Mouse (Mus musculus) MEL-GATA-1-ER (cell line): Measurements from ENCODE around the gene Lama2.

Experiments
- DNase-seq: peaks from one replicate; pipeline ENCODE4 v3.0.0-alpha.2; 2012; ENCODE audit warnings: low read depth; ENCODE audit errors: extremely low read depth

Lama2 gene

DNA sequence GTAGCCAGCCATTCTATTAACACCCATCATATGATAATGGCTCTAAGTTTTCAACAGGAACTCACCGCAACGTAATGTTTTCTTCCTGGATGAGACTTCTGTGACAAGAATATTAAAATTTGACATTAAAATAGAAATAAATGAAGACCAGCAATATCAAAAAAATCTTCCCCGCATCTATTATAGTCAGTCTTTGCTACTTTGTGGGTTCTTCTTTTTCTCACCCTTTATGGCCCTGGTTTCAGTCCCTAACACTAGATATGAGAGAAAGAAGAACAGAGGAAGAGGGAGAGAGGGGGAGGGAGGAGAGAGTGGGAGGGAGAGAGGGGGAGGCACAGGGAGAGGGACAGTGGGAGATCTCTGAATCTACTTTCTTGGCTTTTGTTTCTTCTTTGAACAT lies at the start of gene Lama2:
TSS of gene Lama2 (minus strand) at position 101 of the 400 bp plus-strand sequence.
- no peak for DNase-seq

- no peak for DNase-seq
Measured at GRCm38 (mm10) chr10:27664391-27664790, 44.8 kb upstream of the Lama2 start.

DNA sequence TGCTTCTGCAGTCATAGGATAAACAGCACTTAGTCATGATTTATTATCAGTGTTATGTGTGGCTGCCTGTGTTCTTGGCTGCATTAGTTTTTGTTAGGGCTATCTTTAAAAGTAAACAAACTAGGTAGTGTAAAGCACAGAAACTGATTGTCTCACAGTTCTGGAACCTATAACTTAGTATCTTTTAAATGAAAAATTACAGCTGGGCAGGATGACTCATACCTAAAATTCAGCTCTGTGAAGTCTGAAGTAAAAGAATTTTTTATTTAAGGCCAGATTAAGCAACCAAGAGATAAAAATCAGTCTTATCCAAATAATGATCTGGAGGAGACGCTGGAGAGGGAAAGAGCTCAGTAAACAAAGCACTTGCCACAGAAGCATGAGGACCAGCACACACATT lies 43.8 kb upstream of the Lama2 start:
- no peak for DNase-seq

- no peak for DNase-seq
Measured at GRCm38 (mm10) chr10:27654164-27654563, 34.6 kb upstream of the Lama2 start.

- no peak for DNase-seq
Measured at GRCm38 (mm10) chr10:27652694-27653335, 33.3 kb upstream of the Lama2 start.

GRCm38 (mm10) chr10:27635721-27636120 lies 16.2 kb upstream of the Lama2 start:
- no peak for DNase-seq

- DNase-seq, result no peak
Measured at GRCm38 (mm10) chr10:27631002-27631401, 11.4 kb upstream of the Lama2 start.

DNA sequence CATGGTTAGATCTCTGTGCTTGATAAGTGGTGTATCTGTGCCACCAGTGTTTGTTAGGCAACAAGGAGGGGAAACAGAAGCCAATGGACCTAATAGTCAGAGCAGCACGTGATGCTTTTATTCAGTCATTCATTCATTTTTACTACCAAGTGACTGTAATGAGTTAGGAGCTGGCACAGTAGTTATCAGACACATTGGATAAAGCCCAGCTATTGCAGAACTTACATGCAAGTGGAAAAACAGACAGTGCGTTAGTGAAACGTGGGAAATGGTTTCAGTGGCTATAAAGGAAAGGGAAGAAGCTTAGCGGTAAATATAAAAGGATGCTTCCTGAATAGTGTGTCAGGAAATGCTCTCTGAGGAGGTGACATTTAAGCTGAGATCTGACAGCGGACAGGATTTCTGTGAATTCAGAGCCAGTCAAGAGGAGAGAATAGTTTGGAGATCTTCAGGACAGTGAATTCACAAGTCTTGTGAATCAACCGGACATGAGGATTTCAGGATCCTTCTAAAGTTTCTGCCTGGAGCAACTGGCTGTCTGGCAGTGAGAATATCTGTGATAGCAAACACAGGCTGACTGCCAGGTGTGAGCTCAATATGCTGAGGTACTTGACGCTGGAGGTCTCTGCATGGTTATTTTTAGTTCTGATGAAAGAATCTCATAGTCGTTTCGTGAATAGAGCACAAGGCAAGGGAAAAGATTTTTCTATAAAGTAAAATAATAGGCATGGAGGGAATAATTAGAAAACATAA lies 2.3 kb upstream of the Lama2 start:
- DNase-seq, result no peak

GRCm38 (mm10) chr10:27617522-27618020 lies 2.0 kb downstream of the Lama2 start:
- no peak for DNase-seq

DNA sequence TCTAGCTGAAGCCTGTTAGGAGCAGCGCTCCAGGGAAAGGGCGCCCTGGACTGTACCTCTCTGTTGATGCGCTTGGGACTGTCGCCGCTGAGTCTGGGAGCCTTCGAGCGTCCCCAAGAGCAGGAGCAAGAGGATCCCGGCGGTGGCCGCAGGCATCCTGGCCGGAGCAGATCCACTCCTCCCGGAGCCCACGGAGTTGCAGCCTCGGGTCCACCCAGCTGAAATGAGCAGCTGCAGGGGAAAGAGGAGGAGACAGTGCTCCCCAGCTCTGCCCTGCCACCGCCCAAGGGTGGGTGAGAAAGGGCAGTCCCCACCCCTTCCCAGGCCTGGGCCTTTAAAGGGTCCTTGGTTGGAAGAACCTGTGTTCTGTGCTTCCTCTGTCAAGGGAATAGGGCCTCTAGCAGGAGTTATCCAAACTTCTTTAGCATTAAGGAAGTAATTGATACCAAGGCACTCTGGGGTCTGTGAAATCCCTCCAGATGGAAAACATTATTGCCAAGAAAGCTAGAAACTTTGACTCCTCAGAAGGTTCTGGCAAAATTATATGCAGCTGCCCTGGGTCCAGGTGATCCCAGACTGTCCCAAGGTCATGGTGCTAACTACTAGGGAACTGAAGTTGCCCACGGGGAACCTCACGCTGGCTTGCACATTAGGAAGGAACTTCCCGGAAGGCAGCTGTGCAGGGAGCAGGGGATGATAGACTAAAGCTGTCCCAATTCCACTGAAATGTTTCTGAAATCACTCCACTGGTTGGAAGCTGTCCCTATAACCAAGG lies 2.7 kb downstream of the Lama2 start:
- DNase-seq, result no peak

DNA sequence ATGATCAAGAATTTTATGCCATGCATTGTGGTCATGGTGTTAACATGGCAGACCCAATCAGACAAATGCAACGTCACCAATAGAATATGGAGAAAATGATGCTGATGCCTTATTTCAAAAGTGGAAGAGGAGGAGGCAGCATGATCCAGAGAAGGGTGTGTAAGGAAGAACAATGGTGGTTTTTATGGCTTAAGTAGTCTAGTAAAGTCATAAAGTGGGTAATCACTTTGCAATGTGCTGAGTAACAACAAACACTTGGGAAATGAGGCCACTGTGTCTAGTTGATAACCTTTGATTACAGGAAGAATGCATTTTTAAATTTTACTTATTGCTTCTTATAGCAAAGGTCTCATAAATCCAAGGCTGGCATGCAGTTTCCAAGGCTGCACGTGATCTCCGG lies 23.9 kb downstream of the Lama2 start:
- no peak for DNase-seq

GRCm38 (mm10) chr10:27533217-27533616 lies 86.3 kb downstream of the Lama2 start:
- DNase-seq, result no peak

DNA sequence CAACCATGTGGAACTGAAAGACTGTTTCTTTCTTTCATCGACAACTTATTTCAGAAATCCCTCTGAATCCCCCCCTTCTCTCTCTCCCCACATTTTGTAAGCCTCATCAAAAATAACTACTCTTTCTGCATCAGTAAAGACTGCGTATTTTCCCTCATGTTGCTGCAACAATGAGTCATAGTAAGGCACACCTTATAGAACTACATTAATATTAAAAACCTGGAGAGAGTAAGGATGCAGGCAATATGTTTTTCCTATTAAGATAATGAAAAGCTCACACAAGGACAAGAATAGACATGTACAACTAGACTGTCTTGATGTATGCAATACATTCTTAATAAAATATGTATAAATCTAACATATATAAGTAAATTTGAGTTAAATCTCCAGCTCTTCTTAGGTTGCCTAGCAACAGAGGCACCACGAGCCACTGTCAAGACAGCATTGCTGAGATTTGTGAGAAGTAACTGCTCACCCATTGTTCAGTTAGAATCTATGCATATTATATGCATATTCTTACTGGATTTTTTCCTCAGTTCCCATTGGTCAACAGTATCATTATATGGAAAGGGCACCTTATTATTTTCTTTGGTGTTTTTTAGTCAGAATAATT lies 110.6 kb downstream of the Lama2 start:
- no peak for DNase-seq

- no peak for DNase-seq
Measured at GRCm38 (mm10) chr10:27500863-27501262, 118.7 kb downstream of the Lama2 start.

- no peak for DNase-seq
Measured at GRCm38 (mm10) chr10:27488452-27488851, 131.1 kb downstream of the Lama2 start.

- DNase-seq, result no peak
Measured at GRCm38 (mm10) chr10:27484041-27484440, 135.5 kb downstream of the Lama2 start.

DNA sequence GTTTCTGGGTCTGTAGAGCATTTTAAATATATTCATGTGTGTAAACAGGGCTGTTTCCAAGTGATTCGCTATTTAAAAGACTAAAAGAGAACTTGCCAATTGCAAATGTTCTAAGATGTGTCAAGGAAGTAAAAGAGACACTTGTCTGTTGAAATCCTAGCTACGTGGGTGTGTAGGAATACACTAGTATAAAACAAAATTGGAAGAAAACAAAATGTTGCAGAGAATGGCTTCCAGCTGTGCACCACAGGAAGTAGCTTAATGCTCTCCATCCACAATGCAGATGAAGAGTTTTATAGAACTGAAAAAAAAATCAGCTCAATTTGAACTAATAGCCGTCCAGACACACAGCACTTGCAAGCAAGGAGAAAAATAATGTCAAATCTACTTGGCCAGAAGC lies 144.0 kb downstream of the Lama2 start:
- no peak for DNase-seq

GRCm38 (mm10) chr10:27468274-27468673 lies 151.3 kb downstream of the Lama2 start:
- DNase-seq, result no peak

GRCm38 (mm10) chr10:27413583-27414465 lies 205.7 kb downstream of the Lama2 start:
- DNase-seq, result no peak

- DNase-seq, result no peak
Measured at GRCm38 (mm10) chr10:27390753-27391152, 228.8 kb downstream of the Lama2 start.

DNA sequence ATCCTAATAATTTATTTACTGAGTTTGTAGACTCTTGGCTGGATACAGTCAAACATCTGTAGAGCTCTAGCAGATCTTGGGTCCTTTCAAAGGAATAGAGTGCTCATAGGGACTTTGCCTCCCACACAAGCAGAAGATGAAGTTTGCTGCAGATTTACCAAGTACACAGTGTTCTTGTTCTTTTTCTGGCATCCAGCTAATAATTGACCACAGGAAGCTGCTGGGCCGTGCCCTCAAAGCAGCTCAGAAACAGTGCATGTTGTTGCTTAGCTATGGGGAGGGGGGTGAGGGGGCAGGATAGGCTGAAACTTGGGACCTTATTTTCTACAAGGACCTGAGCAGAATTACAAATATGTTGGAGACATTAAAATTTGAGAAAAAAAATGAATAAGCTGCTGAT lies 232.0 kb downstream of the Lama2 start:
- no peak for DNase-seq
